Mouse (Mus musculus) layer of hippocampus, adult 8-10 months (tissue): Measurements from ENCODE around the gene Tnfaip8l1. TPM values are rescaled to one million over a fixed set of nuclear protein-coding genes. Genes with fewer than 3 reads are reported as not detected.

Source experiments
- DNase-seq, 2 experiments: peaks; one replicate each; pipeline ENCODE4 v3.0.0; 2022; ENCODE audit warnings: low spot score in 2 of 2
- total RNA-seq, 4 experiments: library from RNA; stranded (reverse); gene quantifications; 2 replicates each; pipeline ENCODE4 v1.2.4; 2022

The Tnfaip8l1 gene
- total RNA-seq, result 1 to 10 TPM; 5.3 to 6.4 (median 5.9) TPM

DNA sequence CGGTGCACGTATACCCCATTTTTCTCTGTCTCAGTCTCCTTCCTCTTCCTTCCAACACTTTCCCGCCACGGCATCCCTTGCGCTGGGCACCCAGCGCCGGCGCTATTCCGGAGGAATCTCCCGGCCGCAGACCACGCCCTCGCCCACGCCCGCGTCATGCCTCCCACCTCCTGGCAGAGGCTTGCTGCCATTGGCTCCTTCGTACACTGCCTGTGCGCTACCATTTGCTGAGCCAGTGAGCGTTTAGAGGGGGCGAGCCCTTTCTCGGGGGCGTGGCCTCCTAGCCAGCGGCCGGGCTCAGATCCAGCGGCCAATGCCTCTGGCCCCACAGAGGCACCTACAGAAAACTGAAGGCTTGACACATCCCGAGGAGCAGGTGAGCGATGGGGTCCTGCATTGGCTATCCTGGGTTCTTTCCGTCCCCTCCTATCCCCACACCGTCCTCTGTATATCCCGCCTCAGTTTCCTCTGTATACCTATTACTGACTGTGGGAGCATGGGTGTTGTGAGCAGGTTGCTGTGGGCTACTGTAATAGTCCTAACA, at the start of gene Tnfaip8l1:
Gene Tnfaip8l1, plus strand, starts transcription at position 247 of the 544 bp plus-strand sequence.
- DNase-seq, result peak; percentile 94 to 95

DNA sequence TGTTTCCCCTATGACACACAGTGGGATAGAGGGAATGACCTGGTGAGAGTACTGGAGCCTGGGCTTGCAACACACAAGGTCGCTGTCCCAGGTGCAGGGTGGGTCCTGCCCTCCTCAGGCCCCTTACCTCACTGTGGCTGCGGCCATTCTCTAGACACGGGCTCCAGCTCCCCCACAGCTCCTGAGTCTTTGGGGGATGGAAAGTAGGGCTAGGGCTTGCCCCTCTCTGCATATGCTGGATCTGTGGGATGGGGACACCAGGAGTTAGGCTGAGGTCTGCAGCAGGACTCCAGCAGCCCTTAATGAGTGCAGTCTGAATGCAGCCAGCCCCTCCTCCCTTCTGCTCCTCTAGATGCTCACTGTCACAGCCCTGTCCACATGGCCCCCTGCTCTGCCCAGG, 49.5 kb upstream of the Tnfaip8l1 start:
- no peak for DNase-seq

DNA sequence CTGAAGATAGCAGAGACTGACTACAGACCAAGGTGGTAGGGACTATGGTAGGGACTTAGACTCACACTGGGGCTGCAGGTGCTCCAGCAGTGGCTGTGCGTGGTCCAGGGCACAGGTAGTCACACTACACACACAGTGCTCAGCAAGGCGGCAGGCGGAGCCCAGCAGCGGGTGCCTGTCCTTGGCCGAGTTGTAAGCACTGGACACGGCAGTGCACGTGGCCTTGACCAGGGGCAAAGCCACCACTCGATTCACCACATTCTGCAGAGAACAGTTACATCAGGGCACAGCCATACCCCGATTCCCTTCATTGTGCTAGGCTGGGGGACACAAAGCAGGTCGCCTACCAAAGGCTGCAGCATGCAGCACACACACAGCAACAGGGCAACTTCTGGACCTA, 46.1 kb upstream of the Tnfaip8l1 start:
- no peak for DNase-seq

DNA sequence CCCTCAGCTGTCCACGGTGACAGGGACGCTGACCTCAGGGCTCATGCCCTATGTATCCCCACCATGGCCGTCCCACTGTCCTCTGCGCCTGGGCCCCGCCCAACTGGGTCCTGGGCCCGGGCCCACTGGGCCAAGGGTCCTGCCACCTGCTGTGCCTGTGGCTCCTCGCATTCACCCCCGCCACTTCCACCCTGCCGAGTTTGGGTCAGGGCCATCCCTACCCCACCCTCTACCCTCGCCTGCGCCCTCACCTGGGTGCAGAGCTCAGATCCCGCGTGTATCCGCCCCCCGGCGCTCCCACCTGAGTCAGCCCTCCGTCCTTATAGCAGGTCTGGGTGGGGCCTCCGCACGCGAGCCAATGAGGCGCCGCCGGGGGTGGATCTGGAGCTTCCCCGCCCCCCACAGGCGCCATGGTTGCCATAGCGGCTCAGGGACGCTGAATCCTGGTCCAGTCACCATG, 45.0 kb upstream of the Tnfaip8l1 start, which contains the start of gene Plin5:
Gene Plin5, minus strand, starts transcription at position 346 of the 460 bp plus-strand sequence.
- DNase-seq, result no peak

DNA sequence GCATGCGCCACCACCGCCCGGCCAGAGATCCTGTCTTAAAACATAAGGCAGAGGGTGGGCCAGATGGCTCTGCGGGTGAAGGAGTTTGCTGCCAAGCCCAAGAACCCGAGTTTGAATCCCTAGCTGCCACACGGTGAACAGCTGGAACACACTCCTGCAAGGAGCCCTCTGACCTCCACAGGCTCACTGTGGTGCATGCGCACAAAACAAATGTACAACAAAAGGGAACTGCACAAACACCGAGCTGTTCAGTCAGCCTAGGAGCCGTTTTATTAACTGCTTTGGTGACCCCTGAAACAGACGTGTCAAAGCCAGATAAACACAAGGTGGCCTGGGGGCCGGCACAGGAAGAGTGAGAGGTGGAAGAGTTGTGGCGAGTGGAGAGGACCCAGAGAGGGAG, 42.8 kb upstream of the Tnfaip8l1 start:
- DNase-seq, result no peak

DNA sequence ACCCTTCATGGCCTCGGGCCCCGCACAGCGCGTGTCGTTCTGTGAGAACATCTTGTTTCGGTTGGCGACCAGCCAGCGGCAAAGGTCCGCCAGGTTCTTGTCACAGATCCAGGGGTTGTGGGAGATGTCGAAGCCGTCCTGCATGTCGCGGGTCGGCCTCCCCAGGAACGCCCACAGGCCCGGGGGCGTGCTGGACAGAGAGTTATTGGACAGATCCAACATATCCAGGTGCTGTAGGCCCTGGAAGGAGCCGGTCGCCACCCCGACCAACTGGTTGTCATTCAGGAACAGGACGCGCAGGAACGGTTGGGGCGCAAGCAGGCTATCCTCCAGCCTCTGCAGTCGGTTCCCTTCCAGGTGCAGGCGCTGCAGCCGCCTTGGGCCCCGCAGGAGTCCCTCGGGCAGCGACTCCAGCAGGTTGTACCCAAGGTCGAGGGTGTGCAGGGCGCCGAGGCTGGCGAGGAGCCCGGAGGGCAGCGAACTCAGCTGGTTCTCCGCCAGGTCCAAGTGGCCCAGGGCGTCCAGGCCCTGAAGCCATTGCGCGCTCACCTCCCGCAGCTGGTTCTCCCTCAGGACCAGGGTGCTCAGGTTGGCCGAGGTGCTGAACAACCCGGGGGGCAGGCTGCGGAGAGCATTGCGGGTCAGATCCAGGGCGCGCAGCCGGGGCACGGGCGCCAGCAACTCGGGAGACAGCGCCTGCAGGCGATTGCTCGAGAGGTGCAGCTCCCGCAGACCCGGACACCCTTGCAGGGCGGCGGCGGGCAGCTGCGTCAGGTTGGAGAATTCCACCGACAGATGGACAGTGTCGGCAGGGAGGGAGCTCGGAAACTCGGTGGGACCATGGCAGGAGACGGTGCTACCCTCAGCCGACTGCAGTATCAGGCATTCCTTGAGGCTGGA, 42.0 kb upstream of the Tnfaip8l1 start:
- no peak for DNase-seq

DNA sequence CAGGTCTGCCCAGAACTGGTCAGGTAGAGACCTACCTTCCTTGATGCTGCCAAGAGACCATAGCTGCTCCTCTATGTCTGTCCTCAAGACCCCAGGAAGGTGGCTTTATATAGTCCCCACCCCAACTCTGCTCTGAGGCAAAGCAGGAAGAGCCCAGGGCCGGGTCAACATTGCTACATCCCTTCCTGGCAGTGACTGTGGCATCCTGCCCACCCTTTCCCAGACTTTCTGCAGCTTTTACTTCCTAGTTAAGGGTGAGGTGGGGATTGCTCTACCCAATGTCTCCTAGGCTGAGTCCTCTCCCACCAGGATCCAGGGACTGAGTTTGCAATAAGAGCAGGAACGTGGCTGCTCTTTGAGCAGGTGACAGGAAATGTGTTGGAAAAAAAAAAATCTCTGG, 40.5 kb upstream of the Tnfaip8l1 start, which contains the start of gene Lrg1:
Gene Lrg1, minus strand, starts transcription at position 176 of the 400 bp plus-strand sequence.
- DNase-seq, result no peak

DNA sequence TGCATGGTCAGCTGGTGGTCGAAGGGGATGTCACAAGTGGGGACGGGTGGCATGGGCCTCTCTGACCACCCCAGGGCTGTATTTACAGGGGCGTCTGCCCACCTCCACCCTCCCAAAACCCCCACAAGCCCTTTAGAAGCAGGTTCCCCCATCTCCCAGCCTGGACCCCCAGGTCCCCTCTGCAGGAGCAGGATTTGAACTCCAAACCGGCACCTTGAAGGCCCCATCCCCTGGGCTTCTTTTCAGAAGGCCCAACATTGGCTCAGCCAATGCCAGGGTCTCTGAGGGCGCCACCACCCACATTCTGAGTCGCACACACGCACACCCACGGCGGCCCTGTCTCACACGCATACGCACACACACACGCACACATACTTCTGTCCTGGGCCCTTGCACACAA, 39.1 kb upstream of the Tnfaip8l1 start:
- DNase-seq, result no peak

DNA sequence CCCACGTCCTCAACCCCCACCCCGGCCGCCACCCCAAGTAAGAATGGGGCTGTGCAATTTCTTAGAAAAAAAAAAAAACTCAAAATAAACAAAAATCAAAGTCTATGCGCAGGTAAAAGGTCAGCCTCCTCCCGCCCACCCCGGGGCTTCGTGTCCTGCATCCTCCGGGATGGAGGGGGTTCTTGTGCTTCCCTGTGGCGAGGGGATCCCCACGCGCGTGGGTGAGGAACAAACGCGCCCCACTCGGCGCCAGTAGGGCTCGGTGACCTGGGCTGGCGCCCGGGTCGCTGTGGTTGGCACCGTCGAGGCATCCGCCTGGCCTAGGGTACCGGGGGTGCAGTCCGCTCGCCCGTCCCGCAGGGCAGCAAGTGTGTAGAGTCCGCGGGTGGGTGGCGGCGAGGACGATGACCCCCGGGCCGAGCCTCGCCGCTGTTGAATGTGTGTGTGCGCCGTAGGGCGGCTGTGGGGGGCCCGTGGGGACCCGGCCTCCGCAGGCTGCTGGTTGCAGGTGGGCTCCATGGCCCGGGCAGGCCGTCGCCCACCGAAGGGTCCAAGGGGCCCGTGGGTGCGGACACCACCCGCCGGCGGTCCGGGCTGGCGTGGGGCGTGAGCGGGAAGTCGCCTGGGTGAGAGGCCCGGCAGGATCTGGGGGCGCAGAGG, 38.5 kb upstream of the Tnfaip8l1 start:
- no peak for DNase-seq

DNA sequence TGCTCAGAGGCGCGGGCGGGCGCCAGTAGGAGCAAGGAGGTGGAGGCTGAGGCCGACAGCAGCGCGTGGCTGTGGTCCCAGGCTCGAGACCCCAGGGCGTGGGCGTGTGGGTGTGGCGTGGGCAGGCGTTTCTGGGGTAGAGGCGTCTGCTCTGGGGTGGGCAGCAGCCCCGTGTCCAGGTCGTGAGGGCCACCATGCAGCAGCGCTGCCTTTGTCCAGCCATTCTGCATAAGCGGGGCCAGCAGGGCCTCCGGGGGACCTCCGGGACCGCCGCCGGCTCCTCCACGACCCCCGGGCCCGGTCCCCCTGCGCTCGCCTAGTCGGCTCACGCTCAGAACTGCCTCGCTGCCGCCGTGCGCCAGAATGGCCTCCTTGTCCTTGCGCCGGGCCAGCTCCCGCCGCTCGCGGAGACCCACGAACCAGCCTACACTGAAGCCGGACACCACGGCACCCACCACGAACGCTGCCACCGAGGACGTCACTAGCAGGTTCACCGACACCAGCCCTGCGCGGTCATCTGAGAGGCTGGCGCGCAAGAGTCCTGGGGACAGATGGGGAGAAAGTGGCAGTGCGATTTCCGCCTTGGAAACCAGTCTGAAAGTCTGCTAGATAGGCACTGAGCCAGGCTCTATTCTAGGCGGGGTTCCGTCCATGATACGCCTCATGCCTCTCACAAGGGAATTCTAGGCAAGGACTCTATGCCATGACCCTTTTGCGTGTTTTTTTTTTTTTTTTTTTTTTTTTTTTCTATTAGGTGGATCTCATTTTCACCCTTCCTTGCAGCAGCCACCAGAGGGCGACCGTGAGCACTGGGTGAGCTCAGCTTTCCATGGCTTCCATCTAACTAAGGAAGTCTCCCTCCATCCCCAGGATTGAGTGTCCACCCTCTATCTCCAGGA, 37.7 kb upstream of the Tnfaip8l1 start:
- DNase-seq, result peak in 1 of 2 experiments; percentile 35

DNA sequence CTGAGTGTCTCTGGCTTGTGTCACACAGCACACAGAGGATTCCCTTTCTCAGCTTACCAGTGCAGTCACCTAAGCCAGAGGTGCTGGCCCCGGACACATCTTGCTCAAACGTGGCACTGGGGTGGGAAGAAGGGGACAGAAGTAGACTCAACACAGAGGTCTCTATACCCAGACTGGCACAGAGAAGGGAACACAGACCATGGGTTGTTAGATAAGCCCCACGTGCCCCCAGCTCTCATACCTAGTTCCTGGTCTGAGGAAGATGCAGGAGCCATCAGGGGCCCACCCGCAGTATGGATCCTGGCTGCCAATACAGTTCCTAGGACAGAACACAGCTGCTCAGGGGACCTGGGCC, 37.0 kb upstream of the Tnfaip8l1 start:
- DNase-seq, result no peak

DNA sequence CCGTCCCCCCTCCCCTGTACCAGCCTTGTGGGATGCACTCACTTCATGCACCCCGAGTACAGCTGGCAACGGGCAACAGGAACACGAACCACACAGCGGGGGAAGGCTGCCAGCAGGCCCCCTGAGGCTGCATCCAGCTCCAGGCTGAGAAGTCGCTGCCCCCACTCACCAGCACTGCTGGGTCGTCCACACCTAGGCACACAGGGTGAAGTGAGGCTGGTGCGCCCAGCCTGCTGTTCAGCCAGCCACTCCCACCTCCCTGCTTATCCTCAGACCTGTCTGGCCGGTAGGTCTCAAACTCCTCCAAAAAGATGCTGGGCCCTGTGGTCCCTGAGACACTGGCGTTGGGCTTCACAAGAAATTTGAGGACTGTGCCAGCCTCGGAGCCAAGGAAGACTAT, 36.1 kb upstream of the Tnfaip8l1 start:
- DNase-seq, result no peak

DNA sequence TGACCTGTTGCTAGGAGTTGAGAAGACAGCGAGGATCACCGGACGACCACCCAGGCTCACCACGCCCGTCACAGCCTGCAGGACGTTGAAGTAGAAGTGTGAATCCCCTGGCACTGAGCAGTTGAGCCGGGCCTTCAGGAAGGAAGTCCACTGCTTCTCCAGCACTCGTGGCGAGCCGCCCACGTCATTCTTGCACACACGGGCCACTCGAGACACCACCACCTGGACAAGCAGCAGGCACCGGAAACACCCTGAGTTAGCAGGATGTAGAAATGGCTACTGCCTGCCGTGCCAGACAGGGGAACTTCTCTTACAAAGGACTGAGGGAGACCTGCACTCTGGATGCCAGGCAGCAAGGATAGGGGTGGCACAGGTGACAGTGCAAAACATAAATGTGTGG, 34.0 kb upstream of the Tnfaip8l1 start:
- no peak for DNase-seq

DNA sequence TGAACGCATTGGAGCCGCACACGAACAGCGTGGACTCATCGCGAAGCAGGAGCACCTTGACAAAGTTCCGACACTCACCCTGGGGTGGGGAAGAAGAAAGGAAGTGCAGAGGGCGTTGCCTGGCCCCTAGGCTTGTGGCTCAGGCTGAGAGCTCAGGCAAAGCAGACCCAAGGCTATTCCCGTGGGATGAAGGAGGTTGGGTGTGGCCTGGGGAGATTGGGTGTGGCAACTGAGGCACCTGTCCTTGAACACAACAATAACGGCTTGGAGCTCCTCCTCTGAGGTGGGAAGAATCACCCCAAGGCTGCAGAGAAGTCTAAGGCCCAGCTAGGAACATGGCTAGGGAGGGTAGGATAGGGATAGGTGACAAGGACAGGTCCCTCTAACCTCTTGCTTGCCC, 31.1 kb upstream of the Tnfaip8l1 start:
- DNase-seq, result no peak

DNA sequence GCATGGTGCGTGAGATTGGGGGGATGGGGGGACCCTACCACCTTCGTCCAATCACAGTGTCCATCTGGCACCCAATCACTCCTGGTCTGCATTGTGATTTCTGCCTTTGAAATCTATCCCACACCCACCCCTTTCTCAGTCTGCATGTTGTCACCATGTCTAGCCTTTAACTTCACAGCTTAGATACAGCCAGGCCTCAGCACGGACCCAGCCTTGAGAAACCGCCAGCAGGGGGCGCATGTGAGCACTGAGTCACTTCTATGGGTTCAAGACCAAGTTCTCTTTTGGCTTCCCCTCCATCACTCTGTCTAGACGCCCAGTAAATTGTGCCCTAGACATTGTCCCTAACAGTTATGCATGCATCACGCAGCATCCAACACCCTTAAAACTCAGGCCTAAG, 30.5 kb upstream of the Tnfaip8l1 start:
- peak in 1 of 2 experiments; percentile 62 for DNase-seq

DNA sequence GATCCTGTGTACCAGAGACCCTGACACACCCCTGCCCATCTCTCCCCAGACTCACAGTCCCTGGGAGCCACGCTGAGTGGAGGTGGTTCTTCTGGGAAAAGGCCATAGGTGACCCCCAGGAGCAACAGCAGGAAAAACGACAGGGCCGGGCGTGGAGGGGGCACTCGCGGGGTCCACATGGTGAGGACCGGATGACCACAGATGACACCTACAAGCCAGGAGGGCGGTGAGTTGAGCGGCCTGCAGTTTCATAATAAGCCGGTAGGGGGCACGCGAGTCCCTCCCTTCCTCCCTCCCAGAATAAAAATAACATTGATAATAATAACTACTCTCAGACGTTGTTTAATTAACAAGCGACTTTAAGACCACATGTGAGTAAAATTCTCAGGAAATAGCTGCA, 29.6 kb upstream of the Tnfaip8l1 start:
- peak in 1 of 2 experiments; percentile 54 for DNase-seq

DNA sequence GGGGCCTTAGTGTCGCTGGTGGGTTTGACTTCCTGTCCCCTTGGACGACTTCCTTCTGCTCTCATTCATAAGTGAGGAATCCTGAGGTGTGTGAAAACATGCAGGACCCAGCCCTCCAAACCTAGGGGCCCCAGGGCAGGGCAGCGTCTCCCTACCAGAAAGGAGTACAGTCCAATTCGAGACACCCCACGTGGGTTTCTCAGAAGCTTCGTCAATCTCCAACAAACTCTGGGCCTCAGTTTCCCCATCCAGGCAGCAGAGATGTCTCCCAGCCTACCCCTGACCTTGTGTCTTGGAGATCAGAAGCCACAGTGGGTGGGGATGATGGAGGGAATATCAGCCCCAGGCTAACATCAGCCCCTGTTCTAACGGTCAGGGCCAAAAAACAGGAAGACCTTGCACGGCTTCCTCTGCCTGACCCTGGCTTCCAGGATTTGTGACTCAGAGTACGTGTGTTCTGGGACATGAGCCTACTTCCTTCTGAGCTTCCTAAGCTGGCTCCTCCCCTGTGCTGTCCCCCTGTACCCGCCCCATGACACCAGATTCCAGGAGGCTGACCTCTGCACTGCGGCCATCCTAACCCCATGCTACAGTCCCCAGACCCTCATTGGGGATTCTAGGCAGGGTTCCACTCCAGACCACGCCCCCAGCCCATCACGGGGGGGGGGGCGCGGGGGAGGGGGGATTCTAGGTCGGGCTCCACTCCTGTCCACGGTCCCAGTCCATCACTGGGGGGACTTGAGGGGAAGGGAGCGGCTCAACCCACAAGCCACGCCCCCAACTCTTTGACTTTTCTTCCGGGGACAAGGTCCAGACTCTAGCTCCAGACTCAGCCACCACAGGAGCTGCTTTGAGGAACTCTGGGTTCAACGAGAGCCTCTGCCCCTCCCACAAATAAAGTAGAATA, 28.6 kb upstream of the Tnfaip8l1 start:
- DNase-seq, result no peak

DNA sequence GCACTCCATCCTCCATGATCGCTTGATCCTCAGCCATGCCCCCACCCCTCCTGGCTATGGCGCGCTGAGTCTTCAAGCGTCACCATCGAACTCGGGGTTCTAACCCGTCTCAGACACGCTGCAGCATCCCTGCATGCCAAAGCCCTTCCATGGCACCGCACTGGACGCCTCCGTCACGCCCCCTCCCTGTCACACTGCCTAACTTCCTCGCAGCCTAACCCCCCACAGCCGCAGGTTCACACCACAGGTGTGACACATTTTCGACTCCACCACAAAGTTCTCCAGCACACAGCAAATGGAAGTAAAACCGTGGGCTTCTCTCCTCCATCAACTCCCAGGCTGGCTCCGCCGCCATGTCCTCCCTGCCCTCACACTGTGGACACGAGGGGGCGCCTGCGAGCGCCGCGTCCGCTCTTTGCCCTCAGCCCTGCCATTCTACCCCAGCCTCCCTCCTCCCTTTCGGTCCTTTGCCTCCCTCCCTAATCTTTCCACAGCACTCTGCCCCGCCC, 27.8 kb upstream of the Tnfaip8l1 start:
- DNase-seq, result no peak

DNA sequence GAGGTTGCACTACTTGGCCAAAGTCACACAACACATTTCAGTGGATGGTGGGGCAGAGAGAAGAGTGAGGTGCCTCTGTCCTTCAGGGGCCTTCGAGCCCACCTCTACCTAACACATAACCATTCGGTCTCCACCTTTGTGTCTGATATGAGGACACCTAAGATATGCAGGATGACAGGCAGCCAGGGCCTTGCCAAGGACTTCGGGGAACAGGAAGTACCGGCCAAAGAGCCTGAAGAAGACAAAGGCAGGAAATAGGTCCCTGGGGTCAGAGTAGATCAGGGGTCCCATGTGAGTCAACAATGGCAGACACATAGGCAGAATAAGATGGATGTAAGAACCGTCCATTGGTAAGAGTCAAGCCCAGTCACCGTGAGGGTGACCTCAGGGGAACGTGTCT, 25.7 kb upstream of the Tnfaip8l1 start:
- DNase-seq, result no peak
